Mouse (Mus musculus) adrenal gland, postnatal 4 days (tissue): ENCODE results near the gene Cdh4. TPM values are rescaled to one million over a fixed set of nuclear protein-coding genes. Genes with fewer than 3 reads are reported as not detected.

Experiments used
- DNase-seq, 2 experiments: peaks; one replicate each; pipeline ENCODE4 v3.0.0; 2021 to 2022; ENCODE audit warnings: low spot score in 2 of 2, mixed read lengths in 2 of 2
- total RNA-seq, 2 experiments: library from RNA; stranded (reverse); gene quantifications; 2 replicates each; pipeline ENCODE4 v1.2.3; 2021

Cdh4 gene
- total RNA-seq, 2 experiments from 2014 or later: 6.8 to 7.7 TPM

GRCm38 (mm10) chr2:179916877-179917673 is 474.8 kb downstream of the Cdh4 start:
- DNase-seq: peak; percentile 26 to 47

GRCm38 (mm10) chr2:179920042-179920441 is 477.8 kb downstream of the Cdh4 start:
- no peak for DNase-seq

DNA sequence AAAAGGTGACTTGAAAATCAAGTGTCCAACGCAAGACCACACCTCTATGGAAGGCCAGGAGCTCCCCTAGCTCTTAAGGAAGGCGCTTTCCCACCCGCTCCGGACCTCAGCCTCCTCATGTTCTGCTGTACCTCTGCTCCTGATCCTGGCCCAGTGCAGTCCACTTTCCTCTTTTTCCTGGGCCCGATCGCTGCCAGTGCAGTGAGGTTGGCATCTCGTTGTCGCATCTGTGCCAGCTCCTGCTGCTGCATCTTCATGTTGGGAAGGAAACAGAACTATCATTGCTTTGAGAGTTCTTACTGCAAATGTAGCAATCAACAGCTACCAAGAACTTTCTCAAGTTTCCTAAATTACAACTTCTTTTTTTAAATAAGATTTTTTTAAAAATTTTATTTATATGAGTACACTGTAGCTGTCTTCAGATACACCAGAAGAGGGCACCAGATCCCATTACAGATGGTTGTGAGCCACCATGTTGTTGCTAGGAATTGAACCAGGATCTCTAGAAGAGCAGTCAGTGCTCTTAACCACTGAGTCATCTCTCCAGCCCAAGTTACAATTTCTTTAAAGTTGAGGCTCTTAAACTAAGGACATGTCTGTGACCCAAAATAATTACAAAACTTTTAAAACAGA is 478.9 kb downstream of the Cdh4 start:
- DNase-seq: no peak

- DNase-seq: no peak
These were observed 481.8 kb downstream of the Cdh4 start for GRCm38 (mm10) chr2:179924038-179924437.

DNA sequence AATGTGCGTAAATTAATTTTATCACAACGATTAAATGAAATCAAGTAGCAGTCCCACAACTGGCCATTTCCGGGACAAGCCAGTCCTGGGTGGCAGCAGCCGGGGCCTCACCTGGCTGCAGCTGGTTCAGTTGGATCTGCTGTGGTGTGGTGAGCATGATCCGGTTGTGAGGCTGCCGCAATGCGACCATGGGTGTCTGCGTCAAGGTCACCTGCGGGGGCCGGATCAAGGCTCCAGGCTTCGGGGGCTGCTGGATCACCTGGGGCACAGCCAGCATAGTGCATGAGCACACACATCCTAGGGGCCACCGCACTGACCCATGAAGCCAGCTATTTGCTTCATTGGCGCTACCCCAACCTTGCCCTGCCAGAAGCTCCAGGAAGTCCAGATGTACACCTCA is 486.9 kb downstream of the Cdh4 start:
- no peak for DNase-seq

- no peak for DNase-seq
These were observed 489.5 kb downstream of the Cdh4 start for GRCm38 (mm10) chr2:179931741-179932140.

GRCm38 (mm10) chr2:179934165-179934564 is 491.9 kb downstream of the Cdh4 start:
- DNase-seq: no peak

DNA sequence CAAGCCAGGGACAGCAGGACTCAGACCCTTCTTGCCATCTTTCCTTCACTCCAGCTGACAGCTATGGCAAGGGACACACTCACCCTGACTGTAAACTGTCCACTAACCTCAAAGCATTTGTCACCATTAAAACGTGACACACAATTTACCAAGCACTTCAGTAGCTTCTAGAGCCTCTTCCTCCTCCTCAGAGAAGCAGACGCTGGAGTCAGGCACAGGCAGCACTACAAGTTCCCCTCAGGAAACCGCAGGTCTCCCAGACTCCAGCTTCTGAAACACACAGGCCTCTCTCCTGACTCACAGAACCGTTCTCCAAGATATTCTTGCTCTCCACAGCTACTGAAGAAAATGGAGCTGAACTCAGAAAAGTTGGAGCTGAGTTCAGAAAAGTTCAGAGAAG is 494.9 kb downstream of the Cdh4 start:
- no peak for DNase-seq

GRCm38 (mm10) chr2:179941696-179942095 is 499.5 kb downstream of the Cdh4 start:
- DNase-seq: no peak

GRCm38 (mm10) chr2:179945051-179945450 is 502.8 kb downstream of the Cdh4 start:
- DNase-seq: no peak

- DNase-seq: no peak
These were observed 504.3 kb downstream of the Cdh4 start for GRCm38 (mm10) chr2:179946496-179946895.

GRCm38 (mm10) chr2:179947607-179948006 is 505.4 kb downstream of the Cdh4 start:
- DNase-seq: no peak

DNA sequence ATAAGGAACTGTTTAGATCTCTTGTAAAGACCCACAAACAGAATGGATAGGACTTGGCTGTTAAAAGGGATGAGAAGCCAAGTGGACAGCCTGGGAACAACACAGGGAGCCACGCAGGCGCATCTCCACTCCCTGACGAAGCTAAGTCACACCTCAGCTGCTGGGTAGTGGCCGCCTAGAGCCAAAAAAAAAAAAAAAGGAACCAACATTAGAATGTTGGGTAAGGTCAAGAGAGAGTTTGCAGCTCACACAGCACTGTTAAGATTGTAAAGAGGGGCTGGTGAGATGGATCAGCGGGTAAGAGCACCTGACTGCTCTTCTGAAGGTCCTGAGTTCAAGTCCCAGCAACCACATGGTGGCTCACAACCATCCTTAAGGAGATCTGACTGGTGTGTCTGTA is 506.6 kb downstream of the Cdh4 start:
- DNase-seq: no peak
